Mouse (Mus musculus) hindbrain, embryonic 10.5 days (tissue): Measurements from ENCODE around the gene Gm19426. TPM values are rescaled to one million over a fixed set of nuclear protein-coding genes. Genes with fewer than 3 reads are reported as not detected.

Experiments used
- DNase-seq: peaks from one replicate; pipeline ENCODE4 v3.0.0-alpha.2; 2017; ENCODE audit warnings: low spot score
- H3K27ac ChIP-seq: fragments of 300-500 bp; sonication (generic); 2 replicates; pipeline ENCODE4 v1.5.1; 2016; ENCODE audit warnings: mild to moderate bottlenecking, moderate library complexity
- H3K27me3 ChIP-seq: fragments of 300-500 bp; sonication (generic); 2 replicates; pipeline ENCODE4 v1.6.1; 2016; ENCODE audit warnings: mild to moderate bottlenecking; ENCODE audit not compliant: poor library complexity, insufficient read depth, severe bottlenecking
- H3K36me3 ChIP-seq: fragments of 300-500 bp; sonication (generic); 2 replicates; pipeline ENCODE4 v1.6.1; 2016; ENCODE audit warnings: mild to moderate bottlenecking, moderate library complexity
- H3K4me1 ChIP-seq: fragments of 300-500 bp; sonication (generic); replicated peaks from 2 replicates; pipeline ENCODE4 v1.6.1; 2016; ENCODE audit warnings: mild to moderate bottlenecking
- H3K4me3 ChIP-seq: fragments of 300-500 bp; sonication (generic); 2 replicates; pipeline ENCODE4 v1.5.1; 2016; ENCODE audit warnings: mild to moderate bottlenecking, moderate library complexity
- H3K9me3 ChIP-seq: fragments of 300-500 bp; sonication (generic); 2 replicates; pipeline ENCODE4 v1.6.1; 2016; ENCODE audit warnings: mild to moderate bottlenecking, moderate library complexity
- WGBS: fragments of 180-500 bp; shearing (Covaris S2); methylation state at CpG from one replicate; pipeline ENCODE4 v1.1.7; 2016; 5-methylcytosine and 5-hydroxymethylcytosine counted together
- polyA plus RNA-seq: library from polyadenylated mRNA; unstranded; fragments of >200 nt; fragmentation: Nextera tagmentation; extraction: Ambion mirVana; gene quantifications from 2 replicates; pipeline ENCODE4 v1.2.1, GENCODE M21; 2016

Gm19426 gene
- polyA plus RNA-seq, 1 experiment from 2014 or later: 10.4 TPM

DNA sequence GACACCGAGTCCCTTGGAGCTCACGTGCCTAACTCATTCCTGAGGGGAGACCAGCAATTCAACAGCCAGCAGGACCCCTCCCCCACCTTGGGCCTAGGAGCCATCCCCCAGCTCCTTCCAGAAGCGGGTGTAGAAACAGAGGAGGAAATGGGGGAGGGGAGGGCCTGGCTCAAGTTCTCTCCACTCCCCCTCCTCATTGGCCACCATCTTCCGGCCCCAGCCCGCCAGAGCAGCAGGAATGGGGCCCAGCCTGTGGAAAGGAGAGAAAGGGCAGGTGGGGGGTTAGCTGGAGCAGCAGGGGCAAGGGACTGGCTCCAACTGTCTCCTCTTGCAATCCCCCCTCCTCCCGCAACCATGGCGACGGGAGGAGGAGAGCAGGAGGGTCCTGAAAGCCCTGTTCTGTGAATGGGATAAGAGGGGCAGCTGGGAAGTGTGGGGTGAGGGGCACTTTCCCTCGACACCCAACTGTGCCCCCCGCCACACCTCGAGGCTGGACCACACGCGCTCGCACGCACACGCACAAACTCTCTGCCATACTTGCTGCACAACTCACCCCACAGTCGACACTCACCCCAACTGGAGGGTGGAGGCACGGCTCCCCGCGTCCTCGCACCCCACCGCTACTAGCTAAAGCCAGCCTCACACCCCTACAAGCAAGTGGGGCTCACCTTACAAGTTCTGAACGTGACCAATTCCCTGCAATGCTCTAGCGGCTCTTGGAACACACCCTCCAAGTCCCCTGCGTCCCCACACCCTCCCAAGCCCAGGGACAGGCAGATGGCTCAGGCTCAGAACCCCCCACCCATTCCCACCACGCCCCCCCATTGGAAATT, 788 bp downstream of the Gm19426 start:
- Histone ChIP-seq H3K9me3 (no peaks in the 10 kb centered on the region), H3K4me1 (peaks cover 61% of the 10 kb centered on the region), H3K27me3 (0 out of 2 replicates have a peak, but pooled peaks cover 8% of the 10 kb centered on the region), H3K27ac (peak overlapping the region; percentile 100), H3K4me3 (peak overlapping the region; percentile 81), H3K36me3 (peaks cover 23% of the 10 kb centered on the region)
- under 1% methylated on average over 26 of the region's 26 CpGs for WGBS
- peak; percentile 98 for DNase-seq

DNA sequence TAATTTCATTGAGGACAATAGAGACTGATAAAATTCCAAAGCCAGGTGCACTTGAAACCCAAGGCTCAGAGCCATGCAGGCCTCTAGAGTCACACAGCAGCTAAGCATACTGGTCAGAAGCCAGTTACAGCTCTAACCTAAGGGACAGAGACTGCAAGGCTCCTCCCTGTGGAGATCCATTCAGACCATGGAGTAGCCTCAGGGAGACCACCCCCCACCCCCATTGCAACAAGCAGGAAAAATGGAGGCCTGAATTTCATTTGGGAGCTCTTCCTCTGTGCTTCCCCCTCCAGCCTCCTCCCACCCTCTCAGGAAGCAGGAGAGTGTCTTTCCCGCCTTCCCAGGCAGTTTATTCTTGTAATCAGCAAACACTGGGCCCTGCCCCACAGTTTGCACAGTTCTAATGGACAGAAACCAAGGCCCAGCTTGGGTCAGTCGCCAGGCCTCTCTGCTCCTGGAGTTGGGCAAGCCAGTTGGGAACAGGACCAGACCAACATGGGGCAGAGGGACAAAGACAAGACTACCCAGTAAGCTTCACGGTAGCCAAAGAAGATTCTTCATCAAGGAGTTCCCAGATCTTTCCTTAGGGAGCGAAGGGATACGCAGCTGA, 1.5 kb downstream of the Gm19426 start:
- peaks cover 23% of the 10 kb centered on the region for H3K36me3 ChIP-seq
- H3K27me3 ChIP-seq: 0 out of 2 replicates have a peak, but pooled peaks cover 1% of the 10 kb centered on the region
- under 1% methylated on average over 5 of the region's 5 CpGs for WGBS
- DNase-seq: no peak
- peak overlapping the region; percentile 100 for H3K27ac ChIP-seq
- no peaks in the 10 kb centered on the region for H3K9me3 ChIP-seq
- peak overlapping the region; percentile 81 for H3K4me3 ChIP-seq
- peaks cover 68% of the 10 kb centered on the region for H3K4me1 ChIP-seq

DNA sequence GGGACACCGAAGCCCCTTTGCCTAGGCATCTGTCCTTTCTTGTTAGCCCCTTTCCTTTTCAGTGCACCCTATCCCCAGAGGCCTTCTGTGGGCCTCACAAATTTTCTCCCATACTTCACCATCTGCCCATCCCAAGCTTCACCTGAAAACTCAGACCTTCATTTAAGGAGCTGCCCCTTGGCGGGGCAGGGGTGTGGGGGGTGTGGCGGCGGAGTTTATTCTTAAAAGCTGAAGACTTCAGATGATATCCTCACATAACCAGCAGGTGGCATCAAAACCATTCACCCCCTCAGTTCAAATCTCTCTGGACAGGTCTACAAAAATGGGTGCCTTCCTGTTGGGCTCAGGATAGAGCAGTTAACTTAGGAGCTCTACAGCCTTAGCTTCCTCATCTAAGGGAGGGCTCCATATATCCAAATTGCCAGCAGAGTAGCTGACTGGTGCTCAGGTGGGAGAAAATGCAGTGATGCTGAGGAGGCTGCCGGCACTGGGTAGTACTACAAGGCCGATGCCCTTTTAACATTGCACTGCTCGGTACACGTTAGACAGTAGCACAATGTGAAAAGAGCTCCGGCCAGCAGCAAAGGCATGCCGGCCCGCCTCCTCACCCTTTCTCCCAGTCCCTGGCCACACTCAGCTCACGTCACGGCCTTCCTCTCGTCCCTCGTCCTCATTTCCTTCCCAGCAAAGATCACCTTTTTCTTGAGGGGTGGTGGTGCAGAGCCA, 2.7 kb downstream of the Gm19426 start:
- Histone ChIP-seq H3K36me3 (peaks cover 23% of the 10 kb centered on the region), H3K4me3 (peak overlapping the region; percentile 81), H3K27me3 (no peaks in the 10 kb centered on the region), H3K27ac (peak overlapping the region; percentile 100), H3K9me3 (no peaks in the 10 kb centered on the region), H3K4me1 (peaks cover 80% of the 10 kb centered on the region)
- peak; percentile 23 for DNase-seq
- WGBS: 74% methylated on average over 15 of the region's 15 CpGs

DNA sequence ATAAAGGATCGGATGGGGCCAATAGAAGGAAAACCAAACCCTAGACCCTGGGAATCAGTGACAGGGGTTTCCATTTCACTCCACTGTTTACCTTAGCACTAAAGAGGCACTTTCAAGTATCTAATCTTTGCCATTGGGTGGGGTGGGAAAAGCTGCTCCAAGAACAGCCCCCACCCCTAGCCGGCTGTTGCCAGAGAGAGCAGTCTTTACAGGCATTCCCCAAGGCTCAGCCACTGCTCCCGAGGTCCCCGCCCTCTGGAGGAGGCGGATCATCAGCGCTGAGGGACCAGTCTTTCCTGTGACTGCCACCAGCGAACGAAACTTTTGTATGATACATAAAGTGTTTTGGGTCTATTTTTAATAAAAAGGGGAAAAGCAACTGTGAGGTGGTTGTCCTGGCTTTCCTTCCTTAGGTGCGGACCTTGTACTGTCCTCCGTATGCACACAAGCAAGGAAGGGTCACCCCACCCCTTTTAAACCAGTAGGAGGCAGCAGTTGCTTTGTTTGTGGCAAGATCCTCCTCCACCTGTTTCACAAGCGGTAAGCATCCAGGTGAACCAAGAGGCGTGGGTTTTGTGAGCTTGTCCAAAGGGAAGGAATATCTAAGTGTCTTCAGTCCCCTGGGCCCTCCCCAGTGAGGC, 5.1 kb downstream of the Gm19426 start:
- DNase-seq: peak; percentile 70
- Histone ChIP-seq H3K27me3 (no peaks in the 10 kb centered on the region), H3K4me3 (peak overlapping the region; percentile 68), H3K9me3 (no peaks in the 10 kb centered on the region), H3K36me3 (peaks cover 23% of the 10 kb centered on the region), H3K4me1 (peaks cover 92% of the 10 kb centered on the region), H3K27ac (peak overlapping the region; percentile 93)
- WGBS: 2% methylated on average over 12 of the region's 12 CpGs

DNA sequence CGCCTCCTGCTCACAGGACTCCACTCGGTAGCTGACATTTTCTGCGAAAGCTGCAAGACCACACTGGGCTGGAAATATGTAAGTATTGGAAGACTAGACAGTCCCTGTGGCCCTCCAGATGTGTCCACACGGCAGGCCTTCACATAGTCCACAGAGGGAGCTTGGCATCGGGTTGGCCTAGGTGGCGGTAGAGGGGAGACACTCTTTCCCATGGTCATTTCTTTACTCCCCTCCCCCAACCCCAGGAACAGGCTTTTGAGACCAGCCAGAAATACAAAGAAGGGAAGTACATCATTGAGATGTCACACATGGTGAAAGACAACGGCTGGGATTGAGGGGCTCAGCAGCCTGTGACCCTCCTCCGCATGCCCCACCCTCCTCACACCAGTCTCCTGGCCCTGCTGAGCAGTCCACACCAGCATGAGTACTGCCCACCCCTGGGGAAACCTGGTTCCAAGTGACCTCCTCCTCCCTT, 6.0 kb downstream of the Gm19426 start:
- peak overlapping the region; percentile 93 for H3K27ac ChIP-seq
- peak; percentile 78 for DNase-seq
- H3K9me3 ChIP-seq: no peaks in the 10 kb centered on the region
- peaks cover 94% of the 10 kb centered on the region for H3K4me1 ChIP-seq
- H3K27me3 ChIP-seq: no peaks in the 10 kb centered on the region
- peak overlapping the region; percentile 68 for H3K4me3 ChIP-seq
- peaks cover 23% of the 10 kb centered on the region for H3K36me3 ChIP-seq
- 6% methylated on average over 8 of the region's 8 CpGs for WGBS

DNA sequence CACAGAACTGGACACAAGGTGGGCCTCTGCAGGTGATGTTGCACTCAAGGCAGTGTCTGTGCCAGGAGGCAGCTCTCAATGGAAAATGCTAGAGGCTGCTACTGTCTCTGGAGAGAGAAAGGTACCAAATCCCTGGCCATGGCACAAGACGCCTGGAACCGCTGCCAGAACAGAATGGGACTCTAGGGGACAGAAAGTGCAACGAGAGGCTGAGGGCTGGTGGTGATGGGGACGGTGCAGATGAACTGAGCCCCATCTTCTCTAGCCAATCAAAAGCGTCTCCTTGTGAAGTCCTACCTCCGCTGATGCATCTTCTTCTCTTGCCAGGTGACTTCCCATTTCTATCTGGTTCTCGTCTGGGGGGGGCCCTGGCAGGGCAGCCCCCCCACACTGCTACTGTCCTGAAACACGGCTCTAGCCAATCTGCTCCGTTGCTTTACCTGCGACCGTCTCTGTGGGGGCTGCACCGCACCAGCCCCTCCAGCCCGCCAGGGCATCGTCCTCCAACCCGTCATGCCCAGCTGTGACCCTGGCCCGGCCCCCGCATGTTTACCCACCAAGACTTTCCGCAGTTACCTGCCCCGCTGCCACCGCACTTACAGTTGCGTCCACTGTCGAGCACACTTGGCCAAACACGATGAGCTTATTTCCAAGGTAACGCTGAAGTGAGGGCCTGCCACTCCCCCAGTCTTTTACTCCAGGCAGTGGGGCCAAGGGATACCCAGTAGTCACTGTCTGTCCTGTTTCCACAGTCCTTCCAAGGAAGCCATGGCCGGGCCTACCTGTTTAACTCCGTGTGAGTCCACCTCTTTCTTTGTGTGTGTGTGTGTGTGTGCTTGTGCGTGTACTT, 6.9 kb downstream of the Gm19426 start:
- Histone ChIP-seq H3K27me3 (no peaks in the 10 kb centered on the region), H3K4me3 (peak overlapping the region; percentile 68), H3K9me3 (no peaks in the 10 kb centered on the region), H3K4me1 (peaks cover 84% of the 10 kb centered on the region), H3K27ac (peak overlapping the region; percentile 93), H3K36me3 (peaks cover 18% of the 10 kb centered on the region)
- WGBS: 7% methylated on average over 27 of the region's 27 CpGs
- DNase-seq: peak; percentile 53

DNA sequence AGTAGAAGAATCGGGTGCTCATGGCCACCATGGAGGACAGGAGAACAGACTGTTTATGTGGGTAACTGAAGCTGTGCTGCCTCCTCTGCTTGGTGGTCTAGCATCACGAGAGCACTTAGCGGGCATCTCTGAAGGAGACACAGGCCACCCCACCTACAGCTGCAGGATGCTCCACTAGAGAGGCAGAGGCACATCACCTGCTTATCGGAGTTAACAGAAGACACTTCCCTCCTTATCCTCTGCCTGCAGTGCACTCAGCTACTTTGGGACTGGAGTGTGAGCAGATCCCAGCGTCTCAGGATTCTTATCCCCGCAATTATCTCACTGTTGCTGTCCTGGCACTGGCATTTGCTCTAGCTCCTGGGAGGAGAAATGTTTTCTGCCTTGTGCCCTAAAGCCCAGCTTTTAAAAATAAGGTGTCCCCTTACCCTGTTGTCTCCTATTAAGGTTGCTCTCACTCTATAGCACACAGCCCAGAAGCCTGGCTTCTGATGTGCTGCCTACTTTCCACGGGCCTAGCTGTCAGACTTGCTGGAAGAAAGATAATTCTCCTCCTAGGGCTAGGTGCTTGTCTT, 8.0 kb downstream of the Gm19426 start:
- Histone ChIP-seq H3K4me1 (peaks cover 73% of the 10 kb centered on the region), H3K36me3 (peaks cover 7% of the 10 kb centered on the region), H3K27me3 (no peaks in the 10 kb centered on the region), H3K4me3 (peak overlapping the region; percentile 68), H3K9me3 (no peaks in the 10 kb centered on the region), H3K27ac (peak overlapping the region; percentile 93)
- peak; percentile 36 for DNase-seq
- 28% methylated on average over 7 of the region's 7 CpGs for WGBS

DNA sequence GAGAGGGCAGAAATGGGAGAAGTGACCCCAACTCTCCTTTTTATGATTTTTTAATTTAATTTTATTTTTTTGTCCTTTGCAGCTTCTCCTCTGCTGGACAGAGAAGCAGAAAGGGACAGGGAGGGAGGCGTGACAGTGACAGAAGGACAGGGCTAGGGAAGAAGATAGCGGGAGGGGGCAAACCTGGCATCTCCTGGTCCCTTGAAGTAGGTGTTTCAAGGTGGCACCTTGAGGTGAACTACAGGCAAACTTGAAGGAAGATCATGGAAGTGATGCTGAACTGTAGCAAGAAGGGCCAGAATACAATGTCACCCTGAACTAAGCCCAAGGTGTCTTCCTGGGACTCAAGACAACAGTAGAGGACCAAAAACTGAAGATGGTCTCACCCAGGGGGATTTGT, 8.5 kb downstream of the Gm19426 start:
- Histone ChIP-seq H3K27me3 (no peaks in the 10 kb centered on the region), H3K27ac (peak overlapping the region; percentile 93), H3K36me3 (peaks cover 2% of the 10 kb centered on the region; the same call in 1 of the 2 replicates), H3K9me3 (no peaks in the 10 kb centered on the region), H3K4me3 (peak overlapping the region; percentile 68), H3K4me1 (peaks cover 68% of the 10 kb centered on the region)
- WGBS: 4% methylated on average over 2 of the region's 2 CpGs
- DNase-seq: no peak

DNA sequence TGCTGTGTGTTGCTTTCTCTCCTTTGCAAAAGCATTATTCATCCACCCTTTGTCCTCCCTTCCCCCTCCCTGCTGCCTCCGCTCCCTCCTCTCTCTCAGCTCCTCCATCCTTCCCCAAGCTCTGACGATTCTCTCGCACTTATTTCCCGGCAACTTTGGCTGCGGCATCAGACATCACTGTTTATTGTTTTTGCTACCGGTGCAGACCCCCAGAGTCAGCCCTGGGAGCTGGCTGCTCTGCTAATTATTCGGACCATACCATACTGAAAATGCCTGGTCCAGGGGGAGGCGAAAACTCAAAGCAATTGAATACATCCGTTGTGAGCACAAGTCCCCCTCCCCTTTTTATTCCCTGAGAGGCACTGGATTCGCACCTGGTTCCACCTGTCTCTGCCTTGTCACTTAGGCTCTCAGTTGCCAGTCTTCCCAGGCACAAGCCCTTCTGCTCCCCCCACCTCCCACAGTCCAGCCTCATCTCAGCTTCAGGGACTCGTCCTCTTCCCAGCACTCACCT, 9.0 kb downstream of the Gm19426 start:
- no peaks in the 10 kb centered on the region for H3K9me3 ChIP-seq
- H3K4me1 ChIP-seq: peaks cover 63% of the 10 kb centered on the region
- DNase-seq: peak; percentile 65
- H3K4me3 ChIP-seq: peak overlapping the region; percentile 68
- WGBS: under 1% methylated on average over 11 of the region's 11 CpGs
- H3K27me3 ChIP-seq: no peaks in the 10 kb centered on the region
- peak overlapping the region; percentile 93 for H3K27ac ChIP-seq
- no peaks in the 10 kb centered on the region for H3K36me3 ChIP-seq

DNA sequence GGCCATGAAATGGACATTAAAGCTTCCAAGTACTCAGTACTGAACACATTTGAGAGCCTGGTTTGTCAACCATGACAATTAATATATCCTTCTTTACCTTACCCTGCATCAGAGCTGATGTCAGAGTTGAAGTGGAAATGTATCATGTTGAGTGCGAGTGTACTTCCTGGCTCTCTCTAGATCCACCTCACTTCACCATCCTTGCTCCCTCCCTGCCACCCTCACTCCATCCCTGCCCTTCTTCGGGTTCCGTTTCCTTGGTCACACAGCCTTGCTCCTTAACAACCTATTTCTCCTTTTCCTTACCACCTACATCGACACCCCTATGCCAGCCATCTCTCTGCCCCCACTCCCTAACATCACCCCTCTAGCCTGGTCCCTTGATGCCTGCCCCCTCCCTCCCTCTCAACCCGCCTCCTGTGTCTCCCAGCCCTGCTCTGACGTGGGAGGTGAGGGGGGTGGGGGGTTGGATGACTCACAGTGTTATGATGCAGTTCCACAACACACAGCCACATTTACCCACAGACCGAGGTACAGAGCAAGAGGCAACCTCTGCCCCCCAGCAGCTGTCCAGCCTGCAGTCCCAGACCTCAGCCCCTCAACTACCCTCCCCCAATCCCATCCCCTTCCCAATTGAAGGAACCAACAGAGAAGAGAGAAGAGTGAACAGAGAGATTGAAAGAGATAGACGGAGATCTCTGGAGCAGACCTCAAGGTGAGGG, 9.7 kb downstream of the Gm19426 start, which contains the start of gene Ypel4:
Ypel4 (plus strand) TSS at position 480 of the 722 bp plus-strand sequence.
- 4% methylated on average over 8 of the region's 8 CpGs for WGBS
- no peaks in the 10 kb centered on the region for H3K36me3 ChIP-seq
- peaks cover 56% of the 10 kb centered on the region for H3K4me1 ChIP-seq
- H3K4me3 ChIP-seq: peak within 1 kb of the TSS; percentile 68
- H3K27ac ChIP-seq: peak within 1 kb of the TSS; percentile 93
- no peaks in the 10 kb centered on the region for H3K9me3 ChIP-seq
- peak; percentile 64 for DNase-seq
- H3K27me3 ChIP-seq: no peaks in the 10 kb centered on the region

DNA sequence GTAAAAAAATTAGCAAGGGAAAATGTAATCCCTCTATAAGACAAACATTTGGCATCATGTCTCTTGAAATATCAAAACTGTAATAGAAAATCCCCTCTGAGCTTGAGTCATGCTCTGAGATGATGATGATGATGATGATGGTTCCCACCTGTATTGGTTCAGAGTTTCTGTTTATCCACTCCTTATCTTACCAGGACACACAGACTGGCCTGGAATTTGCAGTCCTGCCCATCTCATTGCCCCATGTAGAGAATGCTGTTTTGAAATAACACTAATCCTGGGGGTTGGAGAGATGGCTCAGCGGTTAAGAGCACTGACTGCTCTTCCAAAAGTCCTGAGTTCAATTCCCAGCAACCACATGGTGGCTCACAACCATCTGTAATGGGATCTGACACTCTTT, 11.1 kb downstream of the Gm19426 start:
- no peaks in the 10 kb centered on the region for H3K27me3 ChIP-seq
- H3K4me3 ChIP-seq: no peak overlapping the region
- no peaks in the 10 kb centered on the region for H3K9me3 ChIP-seq
- H3K36me3 ChIP-seq: no peaks in the 10 kb centered on the region
- DNase-seq: no peak
- no peak overlapping the region for H3K27ac ChIP-seq
- peaks cover 49% of the 10 kb centered on the region for H3K4me1 ChIP-seq
- 87% methylated on average over 1 of the region's 1 CpGs for WGBS
